Mouse (Mus musculus) forebrain, embryonic 14.5 days (tissue): Measurements from ENCODE around the gene Gm8094. TPM values are rescaled to one million over a fixed set of nuclear protein-coding genes. Genes with fewer than 3 reads are reported as not detected.
"Not testable (repeated sequence)": the region's sequence is repeated elsewhere in the genome, so short reads cannot be mapped to it uniquely, and the experiment has no call there.

Experiments used
- ATAC-seq: fragments of 200-750 bp; cut with Nextera tagmentation; 2 replicates; pipeline ENCODE4 v1.8.0; 2017; ENCODE audit warnings: mild to moderate bottlenecking, moderate library complexity
- DNase-seq: peaks from one replicate; pipeline ENCODE4 v3.0.0-alpha.2; 2015; ENCODE audit warnings: low spot score
- H3K27ac ChIP-seq: fragments of 300-500 bp; sonication (generic); 2 replicates; pipeline ENCODE4 v1.5.1; 2014; ENCODE audit warnings: low read depth, mild to moderate bottlenecking, control low read depth, low read length, moderate library complexity
- H3K27me3 ChIP-seq: fragments of 300-500 bp; sonication (generic); replicated peaks from 2 replicates; pipeline ENCODE4 v1.6.1; 2014; ENCODE audit warnings: low read length, control low read depth, mixed read lengths; ENCODE audit not compliant: control insufficient read depth, insufficient read depth
- H3K36me3 ChIP-seq: fragments of 300-500 bp; sonication (generic); 2 replicates; pipeline ENCODE4 v1.6.1; 2014; ENCODE audit warnings: low read length, control low read depth; ENCODE audit not compliant: control insufficient read depth, insufficient read depth
- H3K4me1 ChIP-seq: fragments of 300-500 bp; sonication (generic); 2 replicates; pipeline ENCODE4 v1.6.1; 2014; ENCODE audit warnings: antibody characterized with exemption, low read length, control low read depth; ENCODE audit not compliant: control insufficient read depth, insufficient read depth
- H3K4me2 ChIP-seq: fragments of 300-500 bp; sonication (generic); 2 replicates; pipeline ENCODE4 v1.6.1; 2014; ENCODE audit warnings: mild to moderate bottlenecking, control low read depth, low read length
- H3K4me3 ChIP-seq: fragments of 300-500 bp; sonication (generic); 2 replicates; pipeline ENCODE4 v1.5.1; 2014; ENCODE audit warnings: low read depth, low read length, control low read depth
- H3K9ac ChIP-seq: fragments of 300-500 bp; sonication (generic); 2 replicates; pipeline ENCODE4 v1.6.1; 2014; ENCODE audit warnings: mild to moderate bottlenecking, low read length, control low read depth, moderate library complexity
- H3K9me3 ChIP-seq: fragments of 300-500 bp; sonication (generic); replicated peaks from 2 replicates; pipeline ENCODE4 v1.6.1; 2016; ENCODE audit warnings: low read length, control low read depth, mixed read lengths; ENCODE audit not compliant: control insufficient read depth
- WGBS: fragments of 180-500 bp; shearing (Covaris S2); extraction: QIAGEN DNeasy Blood & Tissue Kit; methylation state at CpG from one replicate; pipeline ENCODE4 v1.1.7; 2014; 5-methylcytosine and 5-hydroxymethylcytosine counted together
- polyA plus RNA-seq: library from polyadenylated mRNA; unstranded; fragments of >200 nt; fragmentation: Nextera tagmentation; extraction: Ambion mirVana; gene quantifications from 2 replicates; pipeline ENCODE4 v1.2.1, GENCODE M21; 2014

Gm8094 gene
- polyA plus RNA-seq, result not detected in 2 replicates

GRCm38 (mm10) chr14:43076543-43076942, at the start of gene Gm8094:
TSS of gene Gm8094 (minus strand) at chr14:43076643.
- H3K4me2 ChIP-seq, H3K27ac ChIP-seq, H3K9me3 ChIP-seq, H3K4me1 ChIP-seq, ATAC-seq, H3K27me3 ChIP-seq, DNase-seq, H3K9ac ChIP-seq, H3K36me3 ChIP-seq, H3K4me3 ChIP-seq: not testable (repeated sequence)
- 83% methylated on average over 2 of the region's 2 CpGs for WGBS

DNA sequence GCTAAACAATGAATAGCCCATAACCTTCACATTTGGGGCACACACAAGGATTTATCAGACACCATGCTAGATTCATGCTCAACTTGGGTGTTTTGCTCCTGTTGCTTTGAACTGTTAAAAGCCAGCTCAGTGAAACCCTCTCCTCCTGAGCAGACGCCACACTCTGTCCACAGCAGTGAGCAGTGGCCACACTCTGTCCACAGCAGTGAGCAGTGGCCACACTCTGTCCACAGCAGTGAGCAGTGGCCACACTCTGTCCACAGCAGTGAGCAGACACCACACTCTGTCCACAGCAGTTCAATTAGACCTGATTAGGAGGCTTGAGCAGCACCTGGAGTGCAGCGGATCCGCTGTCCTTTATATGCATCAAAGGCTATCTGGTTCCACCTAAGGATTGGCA, 43.2 kb upstream of the Gm8094 start:
- not testable (repeated sequence) for H3K9ac ChIP-seq, H3K9me3 ChIP-seq
- 91% methylated on average over 1 of the region's 3 CpGs for WGBS

DNA sequence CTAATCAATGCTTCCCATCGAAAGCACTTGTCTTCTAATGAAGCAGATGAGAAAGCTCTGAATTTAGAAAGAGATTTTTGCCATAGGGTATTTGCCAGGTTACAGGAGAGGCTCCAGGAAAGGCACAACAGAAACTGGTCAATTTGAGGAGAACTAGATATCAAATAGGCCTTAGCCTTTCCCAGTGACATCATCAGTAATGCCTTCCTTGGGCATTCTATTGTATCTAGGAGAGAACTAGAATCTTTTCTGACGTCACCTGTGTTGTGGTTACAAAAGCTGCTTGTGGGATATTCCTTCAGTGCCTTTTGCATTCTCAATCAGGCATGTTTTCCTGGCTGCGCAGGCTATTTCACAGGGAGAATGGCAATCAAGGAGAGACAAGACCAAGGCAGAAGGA, 23.9 kb upstream of the Gm8094 start, which contains the start of gene Gm8104:
Gene Gm8104, plus strand, starts transcription at position 301 of the 400 bp plus-strand sequence.
- H3K27ac ChIP-seq, H3K4me3 ChIP-seq, H3K4me1 ChIP-seq, ATAC-seq, H3K36me3 ChIP-seq, DNase-seq, H3K9me3 ChIP-seq, H3K9ac ChIP-seq, H3K27me3 ChIP-seq, H3K4me2 ChIP-seq: not testable (repeated sequence)
- WGBS, result 81% methylated on average over 3 of the region's 3 CpGs

More for the DNA sequence above, 43.2 kb upstream of the Gm8094 start:
- not testable (repeated sequence) for H3K36me3 ChIP-seq, ATAC-seq, H3K27me3 ChIP-seq, DNase-seq, H3K4me1 ChIP-seq, H3K27ac ChIP-seq, H3K4me3 ChIP-seq, H3K4me2 ChIP-seq

DNA sequence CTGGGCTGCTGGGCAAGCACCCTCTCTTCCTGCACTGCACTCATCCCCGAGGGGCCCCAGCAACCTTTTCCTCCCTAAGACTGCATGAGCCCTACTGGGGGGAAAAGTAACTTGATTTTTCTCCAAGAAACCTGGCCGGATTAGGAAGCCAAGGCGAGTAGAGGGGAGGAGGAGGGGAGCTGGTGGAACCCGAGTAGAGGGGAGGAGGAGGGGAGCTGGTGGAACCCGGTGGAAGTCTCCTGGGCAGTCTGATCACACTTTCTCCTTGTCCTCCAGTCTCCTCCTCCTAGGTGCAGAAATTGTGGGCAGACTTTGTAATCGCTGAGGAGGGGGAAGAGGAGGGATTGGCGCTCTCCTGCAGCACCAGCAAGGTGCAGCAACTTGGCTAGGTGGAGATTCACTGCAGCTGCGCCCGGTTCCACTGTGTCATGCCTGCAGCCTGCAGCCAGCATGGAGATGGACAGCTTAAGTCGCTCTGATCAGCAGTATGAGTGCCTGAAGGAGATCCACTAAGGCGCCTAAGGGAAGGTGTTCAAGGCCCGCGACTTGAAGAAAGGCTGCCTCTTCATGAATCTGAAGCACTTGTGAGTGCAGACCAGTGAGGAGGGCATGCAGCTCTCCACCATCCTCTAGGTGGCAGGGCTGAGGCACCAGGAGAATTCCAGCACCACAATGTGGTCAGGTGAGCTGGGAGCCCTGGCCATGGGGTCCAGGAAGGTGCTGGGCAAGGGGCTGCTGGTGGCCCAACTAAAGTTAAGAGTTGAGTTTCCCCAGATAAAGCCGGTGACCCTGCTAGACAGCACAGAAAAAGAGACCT, 12.9 kb upstream of the Gm8094 start:
- DNase-seq, H3K4me1 ChIP-seq, H3K4me2 ChIP-seq, H3K27ac ChIP-seq, H3K27me3 ChIP-seq, H3K9me3 ChIP-seq, ATAC-seq, H3K9ac ChIP-seq, H3K4me3 ChIP-seq, H3K36me3 ChIP-seq: not testable (repeated sequence)
- WGBS, result 35% methylated on average over 1 of the region's 14 CpGs

DNA sequence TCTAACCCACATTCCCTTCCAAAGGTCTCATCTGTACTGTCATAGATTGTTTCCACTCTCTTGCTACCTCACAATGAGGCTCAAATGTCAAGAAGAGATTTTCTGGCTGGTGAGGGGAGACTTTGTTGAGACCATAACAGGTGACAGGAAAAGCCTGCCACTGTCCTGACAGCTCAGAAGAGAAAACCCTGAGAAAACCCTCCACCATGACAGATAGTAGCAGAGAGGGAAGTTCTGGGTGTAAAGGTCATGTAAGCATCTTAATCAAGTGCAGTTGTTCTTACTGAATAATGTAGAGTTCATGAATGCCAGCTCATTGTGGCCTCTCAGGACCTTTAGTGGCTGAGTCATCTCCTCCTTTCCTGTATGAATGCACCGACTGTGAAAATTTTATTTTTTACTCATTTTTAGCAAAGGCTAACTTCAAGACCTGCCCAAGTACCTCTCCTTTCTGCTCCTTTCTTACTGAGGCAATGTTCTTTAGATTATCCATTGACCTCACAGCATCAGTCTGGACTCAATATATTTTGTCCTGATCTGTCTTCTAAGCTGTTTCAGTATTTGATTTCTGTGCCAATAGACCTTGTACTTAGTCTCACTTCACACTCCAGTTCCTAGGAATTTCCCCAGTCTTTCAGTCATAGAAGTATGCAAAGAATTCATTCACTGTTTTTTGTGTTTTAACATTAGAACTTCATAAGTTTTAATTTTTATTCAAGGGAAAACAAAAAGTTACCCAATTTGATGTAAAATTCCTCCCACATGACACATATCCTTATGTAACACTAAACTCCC, 8.7 kb upstream of the Gm8094 start:
- 68% methylated on average over 1 of the region's 1 CpGs for WGBS
- not testable (repeated sequence) for H3K9me3 ChIP-seq, H3K36me3 ChIP-seq

DNA sequence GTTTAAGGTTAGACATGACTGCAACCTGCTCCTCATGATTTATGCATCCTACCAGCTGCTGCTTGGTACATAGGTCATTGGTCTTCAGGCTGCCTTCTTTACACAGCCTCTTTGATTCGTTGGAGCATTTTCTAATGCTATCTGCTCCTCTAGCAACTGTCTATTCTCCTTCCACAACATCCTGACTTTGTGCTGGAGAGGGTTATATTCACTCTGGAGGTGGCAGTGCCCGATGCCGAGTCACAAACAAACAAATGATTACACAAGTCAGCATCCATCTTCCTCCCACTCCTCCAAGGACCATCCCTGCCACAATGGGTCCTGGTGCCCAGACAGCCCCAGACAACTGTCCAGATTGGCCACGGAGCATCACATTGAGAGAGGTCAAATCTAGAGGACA, 16.3 kb downstream of the Gm8094 start:
- 73% methylated on average over 4 of the region's 4 CpGs for WGBS
- not testable (repeated sequence) for H3K9me3 ChIP-seq, H3K27me3 ChIP-seq, H3K4me1 ChIP-seq, H3K4me3 ChIP-seq, H3K36me3 ChIP-seq, H3K9ac ChIP-seq, ATAC-seq, H3K4me2 ChIP-seq, H3K27ac ChIP-seq, DNase-seq

More for the DNA sequence above, 8.7 kb upstream of the Gm8094 start:
- not testable (repeated sequence) for H3K4me1 ChIP-seq, DNase-seq, ATAC-seq, H3K4me2 ChIP-seq, H3K27ac ChIP-seq, H3K27me3 ChIP-seq, H3K9ac ChIP-seq, H3K4me3 ChIP-seq

DNA sequence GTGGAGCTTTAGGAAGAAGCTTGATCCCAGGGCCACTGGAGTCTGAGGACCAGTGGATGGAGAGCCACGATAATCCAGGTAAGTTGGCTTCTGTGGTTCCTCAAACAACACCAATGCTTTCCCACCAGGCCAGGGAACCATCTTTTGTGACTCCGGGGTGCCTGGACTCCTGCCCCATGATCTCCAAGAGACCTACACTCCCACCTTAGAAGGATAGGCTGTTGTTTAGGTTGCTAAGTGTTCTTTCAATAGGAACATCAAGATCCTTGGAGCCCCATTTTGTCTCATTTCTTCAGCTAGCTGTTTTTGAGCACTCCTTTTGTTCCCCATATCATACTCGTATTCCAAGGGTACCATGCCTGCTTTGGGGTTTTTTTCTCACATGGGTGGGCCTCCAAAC, 18.4 kb downstream of the Gm8094 start:
- ATAC-seq, H3K27me3 ChIP-seq, H3K4me1 ChIP-seq, H3K27ac ChIP-seq, H3K4me2 ChIP-seq, DNase-seq, H3K4me3 ChIP-seq, H3K9me3 ChIP-seq, H3K36me3 ChIP-seq, H3K9ac ChIP-seq: not testable (repeated sequence)
- WGBS, result 78% methylated on average over 3 of the region's 3 CpGs
